Mouse (Mus musculus) small intestine, adult 2 months (tissue): ENCODE data around the gene Runx3. TPM values are rescaled to one million over a fixed set of nuclear protein-coding genes. Genes with fewer than 3 reads are reported as not detected.

ENCODE experiments used
- H3K27ac ChIP-seq: fragments of 200-500 bp; 2 replicates; pipeline ENCODE4 v1.5.1; 2012; ENCODE audit warnings: low read depth, low read length, control low read depth, inconsistent platforms; ENCODE audit not compliant: insufficient read depth
- H3K27me3 ChIP-seq: fragments of 200-500 bp; 2 replicates; pipeline ENCODE4 v1.6.1; 2012; ENCODE audit warnings: mild to moderate bottlenecking, moderate library complexity, low read length, inconsistent platforms; ENCODE audit not compliant: control insufficient read depth, insufficient read depth
- H3K36me3 ChIP-seq: fragments of 200-500 bp; 2 replicates; pipeline ENCODE4 v1.6.1; 2012; ENCODE audit warnings: mild to moderate bottlenecking, low read length, control low read depth, inconsistent platforms; ENCODE audit not compliant: control insufficient read depth, insufficient read depth
- H3K4me1 ChIP-seq: fragments of 200-500 bp; 2 replicates; pipeline ENCODE4 v1.6.1; 2012; ENCODE audit warnings: low read length, inconsistent platforms, mixed read lengths; ENCODE audit not compliant: control insufficient read depth, insufficient read depth, insufficient read length
- H3K4me3 ChIP-seq: fragments of 200-500 bp; 2 replicates; pipeline ENCODE4 v1.5.1; 2012; ENCODE audit warnings: low read depth, mild to moderate bottlenecking, control low read depth, inconsistent platforms, low read length, moderate library complexity
- CTCF ChIP-seq: fragments of 200-500 bp; IDR thresholded peaks from 2 replicates; pipeline ENCODE4 v1.5.1; 2012; ENCODE audit warnings: low read depth, mild to moderate bottlenecking, control low read depth, inconsistent platforms, low read length, moderate library complexity, mixed read lengths; ENCODE audit not compliant: insufficient replicate concordance, insufficient read length; ENCODE audit errors: extremely low read depth
- POLR2A ChIP-seq: fragments of 200-500 bp; IDR thresholded peaks from 2 replicates; pipeline ENCODE4 v1.6.1; 2012; ENCODE audit warnings: low read depth, mild to moderate bottlenecking, control low read depth, inconsistent platforms, low read length, moderate library complexity
- WGBS: fragments of 180-500 bp; shearing (Covaris S2); methylation state at CpG from one replicate; pipeline ENCODE4 v1.1.7; 2018; 5-methylcytosine and 5-hydroxymethylcytosine counted together
- polyA plus RNA-seq: library from polyadenylated mRNA; depleted of rRNA; stranded (reverse); fragments of >200 nt; gene quantifications from 2 replicates; pipeline ENCODE4 v1.2.3, GENCODE M21; 2012

Runx3 gene
- polyA plus RNA-seq, 1 experiment, result 23.7 TPM

- Histone ChIP-seq H3K4me1 (no peaks in the 10 kb centered on the region), H3K4me3 (no peak overlapping the region), H3K27ac (no peak overlapping the region), H3K27me3 (no peaks in the 10 kb centered on the region), H3K36me3 (no peaks in the 10 kb centered on the region)
- TF ChIP-seq POLR2A (no peak), CTCF (no peak)
- WGBS, result 79% methylated on average over 10 of the region's 10 CpGs
Measured at GRCm38 (mm10) chr4:135114301-135114700, 6.2 kb upstream of the Runx3 start.

GRCm38 (mm10) chr4:135115426-135116170 lies 4.9 kb upstream of the Runx3 start:
- TF ChIP-seq POLR2A, result no peak
- no peaks in the 10 kb centered on the region for H3K4me1 ChIP-seq
- 51% methylated on average over 14 of the region's 14 CpGs for WGBS
- H3K4me3 ChIP-seq, result no peak overlapping the region
- H3K36me3 ChIP-seq, result no peaks in the 10 kb centered on the region
- no peaks in the 10 kb centered on the region for H3K27me3 ChIP-seq
- no peak overlapping the region for H3K27ac ChIP-seq

- Histone ChIP-seq H3K36me3 (no peaks in the 10 kb centered on the region), H3K27me3 (no peaks in the 10 kb centered on the region), H3K27ac (no peak overlapping the region), H3K4me3 (no peak overlapping the region), H3K4me1 (no peaks in the 10 kb centered on the region)
- 42% methylated on average over 5 of the region's 5 CpGs for WGBS
- no peak for TF ChIP-seq CTCF
- TF ChIP-seq POLR2A, result no peak
Measured at GRCm38 (mm10) chr4:135116391-135116790, 4.1 kb upstream of the Runx3 start.

- no peak overlapping the region for H3K27ac ChIP-seq
- no peaks in the 10 kb centered on the region for H3K36me3 ChIP-seq
- 91% methylated on average over 9 of the region's 9 CpGs for WGBS
- H3K4me3 ChIP-seq, result no peak overlapping the region
- no peaks in the 10 kb centered on the region for H3K27me3 ChIP-seq
- no peaks in the 10 kb centered on the region for H3K4me1 ChIP-seq
- TF ChIP-seq CTCF (no peak), POLR2A (no peak)
Measured at GRCm38 (mm10) chr4:135117846-135118245, 2.6 kb upstream of the Runx3 start.

DNA sequence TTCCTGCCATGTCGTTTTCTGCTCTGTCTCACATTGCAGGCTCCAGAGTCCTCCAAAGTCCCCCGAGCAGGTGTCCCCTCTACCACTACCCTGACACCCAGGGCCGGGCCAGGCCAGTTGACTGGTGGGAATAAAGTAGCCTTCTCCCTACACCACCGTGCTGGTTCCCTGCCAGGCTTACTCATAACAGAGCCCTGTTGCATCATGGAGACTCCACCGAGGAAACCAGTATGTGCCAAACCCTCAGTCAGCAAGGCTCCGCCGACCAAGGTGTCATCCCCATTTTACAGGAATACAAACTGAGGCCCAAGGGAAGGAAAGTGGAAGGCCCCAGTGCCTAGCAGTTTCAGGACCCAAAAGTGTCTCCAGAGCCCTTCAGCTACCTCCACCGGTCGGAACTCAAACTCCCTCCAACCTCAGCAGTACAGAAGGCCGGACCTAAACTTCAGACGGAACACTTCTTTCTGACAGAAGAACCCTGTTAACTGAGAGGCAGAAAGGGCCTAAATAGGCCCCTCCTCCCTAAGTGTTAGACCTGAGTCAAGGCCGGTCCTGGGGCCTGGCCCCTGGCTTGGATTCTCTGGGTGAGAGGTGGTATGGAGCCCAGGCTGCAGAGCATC lies 1.5 kb upstream of the Runx3 start:
- no peak overlapping the region for H3K4me3 ChIP-seq
- H3K27ac ChIP-seq, result no peak overlapping the region
- TF ChIP-seq CTCF, result no peak
- TF ChIP-seq POLR2A, result no peak
- 86% methylated on average over 12 of the region's 12 CpGs for WGBS
- H3K4me1 ChIP-seq, result no peaks in the 10 kb centered on the region
- H3K36me3 ChIP-seq, result no peaks in the 10 kb centered on the region
- H3K27me3 ChIP-seq, result no peaks in the 10 kb centered on the region

DNA sequence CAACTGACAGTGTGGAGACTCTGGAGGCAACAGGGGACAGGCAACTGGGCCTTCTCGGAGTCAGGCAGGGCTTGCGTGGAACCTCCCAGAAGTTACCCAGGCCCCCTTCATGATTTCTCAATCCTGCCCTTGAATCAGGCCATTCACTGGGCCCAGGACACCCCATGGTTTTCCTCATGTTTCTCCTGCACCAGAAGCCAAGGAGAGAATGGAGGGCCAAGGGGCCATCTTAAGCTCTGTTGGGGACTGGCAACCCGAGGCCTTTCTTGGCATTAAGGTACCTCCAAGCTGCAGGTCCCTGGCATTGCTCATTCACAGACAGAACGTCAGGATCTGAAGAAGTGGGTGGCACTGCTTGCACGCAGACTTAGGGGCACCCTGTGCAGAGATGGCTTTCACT lies 3.3 kb downstream of the Runx3 start:
- Histone ChIP-seq H3K4me3 (no peak overlapping the region), H3K4me1 (peaks cover 2% of the 10 kb centered on the region; the same call in 1 of the 2 replicates), H3K36me3 (no peaks in the 10 kb centered on the region), H3K27ac (no peak overlapping the region), H3K27me3 (no peaks in the 10 kb centered on the region)
- WGBS, result 77% methylated on average over 5 of the region's 5 CpGs
- no peak for TF ChIP-seq POLR2A
- no peak for TF ChIP-seq CTCF

GRCm38 (mm10) chr4:135124732-135125131 lies 4.3 kb downstream of the Runx3 start:
- Histone ChIP-seq H3K4me3 (no peak overlapping the region), H3K27ac (no peak overlapping the region), H3K36me3 (no peaks in the 10 kb centered on the region), H3K4me1 (peaks cover 2% of the 10 kb centered on the region; the same call in 1 of the 2 replicates), H3K27me3 (no peaks in the 10 kb centered on the region)
- 86% methylated on average over 6 of the region's 6 CpGs for WGBS
- TF ChIP-seq POLR2A, result no peak
- TF ChIP-seq CTCF, result no peak
